In genomic region chr14:30827480-30827879, GRCm38 (mm10) we compare ENCODE assay signal across 18 mouse cellular contexts. TPM values are rescaled to one million over a fixed set of nuclear protein-coding genes. Genes with fewer than 3 reads are reported as not detected.
DNase-seq lines count a peak whose midpoint lies in the region; ATAC-seq and TF ChIP-seq lines count a peak whose summit lies in the region.
"Had no signal": no experiment of that assay in that cellular context is flagged by ENCODE, and none has a peak within 500 bp of the region (broad histone marks: within the 10 kb centered on the region; RNA-seq: fewer than 3 reads in every experiment).

No protein-coding gene starts in this region.

- no peaks in the 10 kb centered on the region for H3K9me3 ChIP-seq in forebrain, embryonic 12.5 days
- H3K9me3 ChIP-seq in forebrain, embryonic 15.5 days = no peaks in the 10 kb centered on the region
- no peaks in the 10 kb centered on the region for H3K9me3 ChIP-seq in lung, embryonic 14.5 days (ENCODE audit: low read depth, low read length)
- H3K9me3 ChIP-seq in MEL (replicated peaks; ENCODE audit: insufficient read depth, low read length) = no peaks in the 10 kb centered on the region
- no peaks in the 10 kb centered on the region for H3K9me3 ChIP-seq in liver, embryonic 14.5 days (ENCODE audit: control insufficient read depth, low read length)
- H3K9me3 ChIP-seq: embryonic facial prominence, embryonic 15.5 days; G1E; intestine, embryonic 15.5 days; midbrain, embryonic 13.5 days had no signal

- 86% methylated on average over 4 of the region's 4 CpGs for WGBS in forebrain, embryonic 12.5 days
- WGBS in forebrain, embryonic 15.5 days = 87% methylated on average over 4 of the region's 4 CpGs
- WGBS in lung, embryonic 14.5 days = 62% methylated on average over 4 of the region's 4 CpGs
- WGBS in liver, embryonic 14.5 days (ENCODE audit: insufficient replicate concordance) = 52% methylated on average over 4 of the region's 4 CpGs

- no peak overlapping the region for H3K27ac ChIP-seq in forebrain, embryonic 12.5 days
- no peak overlapping the region for H3K27ac ChIP-seq in forebrain, embryonic 15.5 days (replicated peaks)
- H3K27ac ChIP-seq in lung, embryonic 14.5 days (ENCODE audit: low read depth) = no peak overlapping the region
- no peak overlapping the region; the same call in 1 of the 2 replicates for H3K27ac ChIP-seq in MEL (ENCODE audit: control insufficient read depth, low read depth, low read length)
- H3K27ac ChIP-seq in liver, embryonic 14.5 days = no peak overlapping the region
- H3K27ac ChIP-seq: embryonic facial prominence, embryonic 15.5 days; intestine, embryonic 15.5 days; layer of hippocampus, adult 2 months; left cerebral cortex, adult 2 months; midbrain, embryonic 13.5 days had no signal

- no peak for TF ChIP-seq CTCF in lung, embryonic 14.5 days (IDR thresholded peaks at IDR 0.05; ENCODE audit: low read depth)
- no peak for TF ChIP-seq CTCF in MEL (IDR thresholded peaks at IDR 0.05 in 2 of 3, conservative IDR thresholded peaks at IDR 0.05 in 1 of 3; ENCODE audit: control insufficient read depth in 1 of 3, insufficient read depth in 1 of 3, low read depth in 2 of 3, low read length in 3 of 3, poor library complexity in 1 of 3, severe bottlenecking in 1 of 3)
- no peak for TF ChIP-seq CTCF in liver, embryonic 14.5 days (IDR thresholded peaks at IDR 0.05; ENCODE audit: low read depth)

- H3K4me1 ChIP-seq in forebrain, embryonic 12.5 days = peaks cover 22% of the 10 kb centered on the region
- H3K4me1 ChIP-seq in forebrain, embryonic 15.5 days = peaks cover 22% of the 10 kb centered on the region
- H3K4me1 ChIP-seq in lung, embryonic 14.5 days (ENCODE audit: insufficient read depth) = peaks cover 38% of the 10 kb centered on the region
- H3K4me1 ChIP-seq in MEL (ENCODE audit: control insufficient read depth in 1 of 2, insufficient read depth in 2 of 2, low read length in 2 of 2) = peaks cover 14 to 26% of the 10 kb centered on the region in 2 experiments
- peaks cover 32 to 50% of the 10 kb centered on the region in 2 experiments for H3K4me1 ChIP-seq in liver, embryonic 14.5 days (replicated peaks; ENCODE audit: control insufficient read depth in 2 of 2, insufficient read depth in 2 of 2, low read length in 1 of 2)

- H3K27me3 ChIP-seq in forebrain, embryonic 12.5 days = no peaks in the 10 kb centered on the region
- no peaks in the 10 kb centered on the region for H3K27me3 ChIP-seq in forebrain, embryonic 15.5 days
- no peaks in the 10 kb centered on the region for H3K27me3 ChIP-seq in lung, embryonic 14.5 days (ENCODE audit: insufficient read depth, low read length)
- no peaks in the 10 kb centered on the region for H3K27me3 ChIP-seq in MEL (ENCODE audit: control insufficient read depth in 1 of 2, insufficient read depth in 2 of 2, low read length in 2 of 2)
- H3K27me3 ChIP-seq in liver, embryonic 14.5 days (ENCODE audit: control insufficient read depth, insufficient read depth, low read length) = no peaks in the 10 kb centered on the region
- H3K27me3 ChIP-seq: embryonic facial prominence, embryonic 15.5 days; intestine, embryonic 15.5 days; midbrain, embryonic 13.5 days had no signal

- no peak for ATAC-seq in forebrain, embryonic 12.5 days (ENCODE audit: low FRiP score)
- no peak for ATAC-seq in forebrain, embryonic 15.5 days (replicated peaks)
- ATAC-seq in lung, embryonic 14.5 days (ENCODE audit: insufficient read depth) = no peak
- ATAC-seq in liver, embryonic 14.5 days (ENCODE audit: insufficient read depth) = no peak
- ATAC-seq: intestine, embryonic 15.5 days; midbrain, embryonic 13.5 days had no signal

- no peak for TF ChIP-seq POLR2A in MEL (IDR thresholded peaks at IDR 0.05; ENCODE audit: control insufficient read depth in 1 of 2, insufficient read depth in 1 of 2, low read depth in 1 of 2, low read length in 2 of 2, poor library complexity in 1 of 2)

- H3K4me3 ChIP-seq in forebrain, embryonic 12.5 days (replicated peaks) = no peak overlapping the region
- H3K4me3 ChIP-seq in forebrain, embryonic 15.5 days = no peak overlapping the region
- H3K4me3 ChIP-seq in lung, embryonic 14.5 days (ENCODE audit: low read depth, low read length) = no peak overlapping the region
- H3K4me3 ChIP-seq in MEL (ENCODE audit: control insufficient read depth in 1 of 2, insufficient read depth in 1 of 2, low read depth in 2 of 2, low read length in 2 of 2) = no peak overlapping the region
- no peak overlapping the region for H3K4me3 ChIP-seq in liver, embryonic 14.5 days (ENCODE audit: insufficient read depth in 1 of 2, low read depth in 2 of 2, low read length in 2 of 2)
- H3K4me3 ChIP-seq: embryonic facial prominence, embryonic 15.5 days; intestine, embryonic 15.5 days had no signal

- no peak for TF ChIP-seq RAD21 in MEL (IDR thresholded peaks at IDR 0.05; ENCODE audit: low read depth, low read length)

- no peak for TF ChIP-seq EP300 in MEL (IDR thresholded peaks at IDR 0.05; ENCODE audit: low read depth in 1 of 2, low read length in 2 of 2)
- TF ChIP-seq EP300 in liver, embryonic 14.5 days (IDR thresholded peaks at IDR 0.05; ENCODE audit: low read depth) = no peak

- peak overlapping the region; percentile 84; the same call in 1 of the 2 replicates for H3K4me2 ChIP-seq in forebrain, embryonic 12.5 days
- H3K4me2 ChIP-seq in forebrain, embryonic 15.5 days (replicated peaks) = no peak overlapping the region
- peak overlapping the region; percentile 88 for H3K4me2 ChIP-seq in lung, embryonic 14.5 days
- H3K4me2 ChIP-seq in liver, embryonic 14.5 days (ENCODE audit: low read depth) = peak overlapping the region; percentile 81

- peak overlapping the region; percentile 12; the same call in 1 of the 2 replicates for H3K9ac ChIP-seq in forebrain, embryonic 12.5 days
- no peak overlapping the region for H3K9ac ChIP-seq in forebrain, embryonic 15.5 days (replicated peaks)
- no peak overlapping the region for H3K9ac ChIP-seq in lung, embryonic 14.5 days
- no peak overlapping the region for H3K9ac ChIP-seq in MEL (ENCODE audit: control insufficient read depth, low read depth, low read length, poor library complexity, severe bottlenecking)
- H3K9ac ChIP-seq in liver, embryonic 14.5 days (replicated peaks) = no peak overlapping the region
- H3K9ac ChIP-seq: embryonic facial prominence, embryonic 15.5 days; intestine, embryonic 15.5 days; midbrain, embryonic 13.5 days had no signal

- no peaks in the 10 kb centered on the region for H3K36me3 ChIP-seq in forebrain, embryonic 12.5 days (replicated peaks)
- H3K36me3 ChIP-seq in forebrain, embryonic 15.5 days = no peaks in the 10 kb centered on the region
- no peaks in the 10 kb centered on the region for H3K36me3 ChIP-seq in lung, embryonic 14.5 days (ENCODE audit: insufficient read depth)
- peaks cover 0 to 19% of the 10 kb centered on the region in 2 experiments; a peak in 2 of 4 replicates for H3K36me3 ChIP-seq in MEL (ENCODE audit: control insufficient read depth in 1 of 2, insufficient read depth in 2 of 2, low read length in 2 of 2)
- H3K36me3 ChIP-seq in liver, embryonic 14.5 days (replicated peaks; ENCODE audit: control insufficient read depth, insufficient read depth, low read depth) = no peaks in the 10 kb centered on the region
- H3K36me3 ChIP-seq: embryonic facial prominence, embryonic 15.5 days; intestine, embryonic 15.5 days; midbrain, embryonic 13.5 days had no signal

- H3K79me2 ChIP-seq in MEL (ENCODE audit: control insufficient read depth, insufficient read depth, low read length, poor library complexity) = peaks cover 12% of the 10 kb centered on the region

- DNase-seq in lung, embryonic 14.5 days = no peak
- DNase-seq in lung, postnatal 4 days = no peak
- peak; percentile 18 for DNase-seq in MEL (ENCODE audit: low read depth, low spot score)
- DNase-seq in liver, embryonic 14.5 days (ENCODE audit: low read depth in 3 of 3, low spot score in 3 of 3) = no peak
- no peak for DNase-seq in retina, embryonic 14.5 days (ENCODE audit: low spot score)
- DNase-seq in cerebellum, adult 11-12 months = no peak
- DNase-seq: retina, postnatal 1 day; spleen, adult 18-20 months had no signal

TF ChIP-seq in MEL, 35 proteins besides CTCF, POLR2A, EP300 and RAD21 (continues in another document):
- no peak for TF ChIP-seq ZMIZ1 (IDR thresholded peaks at IDR 0.05; ENCODE audit: low read depth, low read length)
- TF ChIP-seq TAL1 (IDR thresholded peaks at IDR 0.05; ENCODE audit: low read length) = no peak
- no peak for TF ChIP-seq E2F4 (IDR thresholded peaks at IDR 0.05; ENCODE audit: borderline replicate concordance, low read depth, low read length)

RNA-seq across cellular contexts. Expression of gene Tmem110, which starts 2.1 kb away (rescaled TPM):
- polyA plus RNA-seq in forebrain, embryonic 12.5 days (2016; fragmentation: Nextera tagmentation; extraction: Ambion mirVana) = 22.6 and 25.1 TPM in 2 replicates
- polyA plus RNA-seq in forebrain, embryonic 15.5 days (2015; fragmentation: Nextera tagmentation; extraction: Ambion mirVana) = 17.3 and 18.0 TPM in 2 replicates
- polyA plus RNA-seq in lung, embryonic 14.5 days (2014; fragmentation: Nextera tagmentation; extraction: Ambion mirVana) = 32.2 and 33.7 TPM in 2 replicates
- total RNA-seq in MEL (2012; rRNA removed) = 9.3 and 11.6 TPM in 2 replicates
- 10 to 100 TPM in 1 of 2 experiments, not detected in 1; 21.0 TPM for polyA plus RNA-seq in MEL (2012; ENCODE audit: insufficient read depth in 1 of 2, insufficient read length in 2 of 2, low read depth in 1 of 2, low replicate concordance in 2 of 2, missing spikeins in 1 of 2)
- polyA plus RNA-seq in liver, embryonic 14.5 days (2012; rRNA removed) = 3.5 and 6.2 TPM in 2 replicates
- polyA plus RNA-seq in liver, embryonic 14.5 days (2014; fragmentation: Nextera tagmentation; extraction: Ambion mirVana) = 8.2 and 11.0 TPM in 2 replicates

RNA-seq across cellular contexts. Expression of gene Mustn1, which starts 51.5 kb away (rescaled TPM):
- 0.15 and 0.47 TPM in 2 replicates for polyA plus RNA-seq in forebrain, embryonic 12.5 days (2016; fragmentation: Nextera tagmentation; extraction: Ambion mirVana)
- polyA plus RNA-seq in forebrain, embryonic 15.5 days (2015; fragmentation: Nextera tagmentation; extraction: Ambion mirVana) = 0.55 and 0.90 TPM in 2 replicates
- polyA plus RNA-seq in lung, embryonic 14.5 days (2014; fragmentation: Nextera tagmentation; extraction: Ambion mirVana) = 3.8 and 5.1 TPM in 2 replicates
- total RNA-seq in MEL (2012; rRNA removed) = 0.08 and 0.16 TPM in 2 replicates
- polyA plus RNA-seq in MEL (2012; ENCODE audit: insufficient read depth in 1 of 2, insufficient read length in 2 of 2, low read depth in 1 of 2, low replicate concordance in 2 of 2, missing spikeins in 1 of 2) = under 1 TPM in 1 of 2 experiments, not detected in 1; 0.22 TPM
- polyA plus RNA-seq in liver, embryonic 14.5 days (2012; rRNA removed) = 0.42 and 0.55 TPM in 2 replicates
- polyA plus RNA-seq in liver, embryonic 14.5 days (2014; fragmentation: Nextera tagmentation; extraction: Ambion mirVana) = 0.37 and 0.72 TPM in 2 replicates

RNA-seq across cellular contexts. Expression of gene Itih4, which starts 58.8 kb away (rescaled TPM):
- polyA plus RNA-seq in forebrain, embryonic 12.5 days (2016; fragmentation: Nextera tagmentation; extraction: Ambion mirVana) = not detected in 2 replicates
- polyA plus RNA-seq in forebrain, embryonic 15.5 days (2015; fragmentation: Nextera tagmentation; extraction: Ambion mirVana) = 0.17 TPM in 1 of 2 replicates, not detected in the other
- not detected in 2 replicates for polyA plus RNA-seq in lung, embryonic 14.5 days (2014; fragmentation: Nextera tagmentation; extraction: Ambion mirVana)
- total RNA-seq in MEL (2012; rRNA removed) = not detected in 2 replicates
- not detected for polyA plus RNA-seq in MEL (2012; ENCODE audit: insufficient read depth in 1 of 2, insufficient read length in 2 of 2, low read depth in 1 of 2, low replicate concordance in 2 of 2, missing spikeins in 1 of 2)
- polyA plus RNA-seq in liver, embryonic 14.5 days (2012; rRNA removed) = 34.6 and 56.0 TPM in 2 replicates
- polyA plus RNA-seq in liver, embryonic 14.5 days (2014; fragmentation: Nextera tagmentation; extraction: Ambion mirVana) = 82.3 and 113 TPM in 2 replicates
- total RNA-seq: gastrocnemius, postnatal 25 days had no signal
- polyA plus RNA-seq: embryonic facial prominence, embryonic 15.5 days; G1E; midbrain, embryonic 13.5 days; neural tube, embryonic 11.5 days had no signal

Comparison
In these comparisons a context has a peak if more than half of its experiments do, and no peak if none do; other contexts are left out.
1. RNA of gene Itih4, which starts 58.8 kb away (polyA plus RNA-seq): 34.6 to 113 TPM in liver, embryonic 14.5 days; not detected in lung, embryonic 14.5 days, not detected in MEL, 0.17 TPM in forebrain, embryonic 15.5 days and not detected in forebrain, embryonic 12.5 days; every median in the first group is over 10 times any median in the second.